Mouse (Mus musculus) liver, embryonic 14.5 days (tissue): ENCODE measurements around the gene Polr3h. TPM values are rescaled to one million over a fixed set of nuclear protein-coding genes. Genes with fewer than 3 reads are reported as not detected.

Experiments used
- ATAC-seq: fragments of 200-750 bp; cut with Nextera tagmentation; 2 replicates; pipeline ENCODE4 v1.8.0; 2017; ENCODE audit warnings: moderate number of reproducible peaks, mild to moderate bottlenecking, moderate library complexity; ENCODE audit not compliant: insufficient read depth
- DNase-seq, 3 experiments: peaks; one replicate each; pipeline ENCODE4 v3.0.0-alpha.2; 2012 to 2013; ENCODE audit warnings: low read depth in 3 of 3, low spot score in 3 of 3
- H3K27ac ChIP-seq: fragments of 300-500 bp; sonication (generic); 2 replicates; pipeline ENCODE4 v1.5.1; 2014; ENCODE audit warnings: moderate library complexity, mild to moderate bottlenecking, control low read depth, inconsistent platforms
- H3K27me3 ChIP-seq: fragments of 300-500 bp; sonication (generic); 2 replicates; pipeline ENCODE4 v1.6.1; 2014; ENCODE audit warnings: mild to moderate bottlenecking, low read length, moderate library complexity; ENCODE audit not compliant: control insufficient read depth, insufficient read depth
- H3K36me3 ChIP-seq: fragments of 300-500 bp; sonication (generic); replicated peaks from 2 replicates; pipeline ENCODE4 v1.6.1; 2014; ENCODE audit warnings: low read depth; ENCODE audit not compliant: control insufficient read depth, insufficient read depth
- H3K4me1 ChIP-seq, 2 experiments: fragments of 200-500 bp in 1 of 2; fragments of 300-500 bp in 1 of 2; sonication (generic) in 1 of 2; replicated peaks; 2 replicates each; pipeline ENCODE4 v1.6.1; 2012 to 2014; ENCODE audit warnings: antibody characterized with exemption in 1 of 2, inconsistent platforms in 1 of 2, low read length in 1 of 2; ENCODE audit not compliant: control insufficient read depth in 2 of 2, insufficient read depth in 2 of 2
- H3K4me2 ChIP-seq: fragments of 300-500 bp; sonication (generic); 2 replicates; pipeline ENCODE4 v1.6.1; 2014; ENCODE audit warnings: low read depth, mild to moderate bottlenecking, control low read depth, moderate library complexity
- H3K4me3 ChIP-seq, 2 experiments: fragments of 200-500 bp in 1 of 2; fragments of 300-500 bp in 1 of 2; sonication (generic) in 1 of 2; 2 replicates each; pipeline ENCODE4 v1.5.1; 2012 to 2014; ENCODE audit warnings: low read depth in 2 of 2, low read length in 2 of 2, mild to moderate bottlenecking in 2 of 2, control low read depth in 1 of 2, inconsistent platforms in 1 of 2, moderate library complexity in 1 of 2; ENCODE audit not compliant: insufficient read depth in 1 of 2
- H3K9ac ChIP-seq: fragments of 300-500 bp; sonication (generic); replicated peaks from 2 replicates; pipeline ENCODE4 v1.6.1; 2014; ENCODE audit warnings: mild to moderate bottlenecking, control low read depth, moderate library complexity
- H3K9me3 ChIP-seq: fragments of 300-500 bp; sonication (generic); 2 replicates; pipeline ENCODE4 v1.6.1; 2016; ENCODE audit warnings: low read length, mixed read lengths; ENCODE audit not compliant: control insufficient read depth
- CTCF ChIP-seq: IDR thresholded peaks from 2 replicates; pipeline ENCODE4 v1.5.1; 2016; ENCODE audit warnings: antibody characterized with exemption, low read depth, control low read depth
- EP300 ChIP-seq: IDR thresholded peaks from 2 replicates; pipeline ENCODE4 v1.6.1; 2016; ENCODE audit warnings: antibody characterized with exemption, low read depth
- WGBS: fragments of 180-500 bp; shearing (Covaris S2); extraction: QIAGEN DNeasy Blood & Tissue Kit; methylation state at CpG from one replicate; pipeline ENCODE4 v1.1.7; 2014; ENCODE audit not compliant: insufficient replicate concordance; 5-methylcytosine and 5-hydroxymethylcytosine counted together
- polyA plus RNA-seq, 2 experiments: library from polyadenylated mRNA; depleted of rRNA in 1 of 2; stranded (reverse) in 1 of 2; unstranded in 1 of 2; fragments of >200 nt; fragmentation: Nextera tagmentation in 1 of 2; extraction: Ambion mirVana in 1 of 2; gene quantifications; 2 replicates each; pipeline versions ENCODE4 v1.2.1 to v1.2.3; 2012 to 2014

Gene Polr3h
- polyA plus RNA-seq, 2 experiments, result 13.7 to 68.3 TPM

DNA sequence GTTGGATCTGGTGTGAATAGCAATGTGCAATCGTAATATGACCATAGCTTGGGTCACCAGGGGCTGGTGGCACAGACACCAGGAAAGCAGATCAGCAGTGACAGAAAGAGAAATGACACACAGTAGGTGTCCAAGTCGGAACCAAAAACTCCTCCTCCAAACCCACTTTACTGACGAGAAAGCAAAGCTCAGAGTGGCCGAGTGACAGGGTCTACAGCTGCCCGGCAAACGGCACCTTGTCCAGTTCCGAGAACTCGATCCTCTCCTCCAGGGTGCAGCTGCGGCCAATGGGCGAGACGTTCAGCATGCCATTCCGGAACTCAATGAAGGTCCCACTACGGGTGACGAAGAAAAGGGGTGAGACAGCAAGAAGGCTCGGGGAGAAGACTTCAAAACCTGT is 29.4 kb upstream of the Polr3h start:
- H3K4me1 ChIP-seq, result peaks cover 4 to 8% of the 10 kb centered on the region in 2 experiments; a peak in 3 of 4 replicates
- no peak for DNase-seq
- H3K36me3 ChIP-seq, result peaks cover 4% of the 10 kb centered on the region
- TF ChIP-seq CTCF (no peak), EP300 (no peak)
- no peaks in the 10 kb centered on the region for H3K27me3 ChIP-seq
- WGBS, result 85% methylated on average over 15 of the region's 15 CpGs
- H3K4me3 ChIP-seq, result no peak overlapping the region
- no peak overlapping the region for H3K9ac ChIP-seq
- H3K27ac ChIP-seq, result no peak overlapping the region
- no peaks in the 10 kb centered on the region for H3K9me3 ChIP-seq
- no peak overlapping the region for H3K4me2 ChIP-seq
- ATAC-seq, result no peak

DNA sequence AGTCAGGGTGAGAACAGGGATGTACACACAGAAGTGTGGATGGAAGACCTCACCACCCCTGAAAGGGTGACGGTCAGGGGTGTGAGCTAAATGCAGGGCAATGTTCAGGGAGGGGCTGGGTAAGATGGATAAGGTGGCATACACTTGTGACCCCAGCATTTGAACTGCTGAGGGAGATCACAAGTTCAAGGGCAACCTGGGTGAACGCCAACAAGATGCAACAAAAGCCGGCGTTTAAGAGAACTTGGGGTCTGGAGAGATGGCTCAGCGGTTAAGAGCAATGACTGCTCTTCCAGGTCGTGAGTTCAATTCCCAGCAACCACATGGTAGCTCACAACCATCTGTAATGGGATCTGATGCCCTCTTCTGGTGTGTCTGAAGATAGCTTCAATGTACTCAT is 28.7 kb upstream of the Polr3h start:
- Histone ChIP-seq H3K27me3 (no peaks in the 10 kb centered on the region), H3K36me3 (peaks cover 4% of the 10 kb centered on the region), H3K9me3 (no peaks in the 10 kb centered on the region), H3K9ac (no peak overlapping the region), H3K27ac (no peak overlapping the region), H3K4me2 (no peak overlapping the region), H3K4me1 (peaks cover 4 to 7% of the 10 kb centered on the region in 2 experiments; a peak in 3 of 4 replicates), H3K4me3 (no peak overlapping the region)
- TF ChIP-seq EP300 (no peak), CTCF (no peak)
- ATAC-seq, result no peak
- 86% methylated on average over 6 of the region's 6 CpGs for WGBS
- DNase-seq, result no peak

DNA sequence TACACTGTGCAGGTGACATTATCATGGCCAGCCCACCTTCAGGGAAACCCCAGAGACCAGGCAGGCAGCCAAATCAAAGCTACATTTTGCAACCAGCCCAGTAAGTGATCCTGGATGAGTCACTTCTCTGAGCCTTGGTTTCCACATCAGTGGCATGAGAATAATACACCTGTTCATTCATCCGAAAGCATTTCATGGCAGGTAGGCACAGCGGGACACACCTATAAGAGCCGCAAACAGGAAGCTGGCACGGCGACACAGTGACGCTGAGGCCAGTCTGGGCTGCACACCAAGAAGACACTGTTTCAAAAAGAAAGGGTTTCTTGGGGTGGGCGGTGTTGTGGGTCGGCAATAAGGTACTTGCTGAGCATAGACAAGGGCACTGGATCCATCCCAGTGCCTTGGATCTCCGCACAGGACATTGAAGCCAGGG is 28.1 kb upstream of the Polr3h start:
- DNase-seq (no peak), ATAC-seq (no peak)
- no peaks in the 10 kb centered on the region for H3K27me3 ChIP-seq
- H3K4me1 ChIP-seq, result peaks cover 3 to 5% of the 10 kb centered on the region in 2 experiments; a peak in 3 of 4 replicates
- H3K9ac ChIP-seq, result no peak overlapping the region
- 83% methylated on average over 9 of the region's 9 CpGs for WGBS
- TF ChIP-seq CTCF (no peak), EP300 (no peak)
- H3K36me3 ChIP-seq, result peaks cover 4% of the 10 kb centered on the region
- H3K4me2 ChIP-seq, result no peak overlapping the region
- no peaks in the 10 kb centered on the region for H3K9me3 ChIP-seq
- H3K4me3 ChIP-seq, result no peak overlapping the region
- H3K27ac ChIP-seq, result no peak overlapping the region

- no peak overlapping the region for H3K4me3 ChIP-seq
Observed at GRCm38 (mm10) chr15:81952310-81952709, 26.3 kb upstream of the Polr3h start.

DNA sequence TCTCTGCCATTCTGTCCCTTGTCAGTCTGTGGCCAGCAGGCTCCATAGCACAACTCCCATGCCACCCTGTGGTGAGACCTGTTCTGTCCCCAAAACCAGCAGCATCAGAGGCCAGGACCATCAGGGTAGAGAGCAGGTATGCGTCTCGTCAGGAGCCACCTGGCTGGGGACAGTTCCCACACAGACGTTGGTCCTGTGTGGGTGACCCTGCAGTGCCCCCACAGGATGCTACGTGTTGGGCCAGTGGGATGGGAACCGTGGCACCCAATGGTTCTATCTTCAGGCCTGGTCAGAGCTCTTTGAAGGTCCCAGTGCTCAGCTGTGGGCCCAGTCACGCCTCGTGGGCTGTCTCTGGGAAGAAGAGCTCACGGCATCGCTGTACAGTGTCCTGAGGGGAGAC is 25.1 kb upstream of the Polr3h start:
- no peak for TF ChIP-seq CTCF
- no peak for TF ChIP-seq EP300
- H3K9me3 ChIP-seq, result no peaks in the 10 kb centered on the region
- no peak overlapping the region for H3K9ac ChIP-seq
- no peaks in the 10 kb centered on the region; a peak in 1 of 4 replicates for H3K4me1 ChIP-seq
- 82% methylated on average over 9 of the region's 9 CpGs for WGBS
- no peak overlapping the region for H3K4me2 ChIP-seq
- H3K27ac ChIP-seq, result no peak overlapping the region
- no peaks in the 10 kb centered on the region for H3K27me3 ChIP-seq
- ATAC-seq (no peak), DNase-seq (no peak)
- peaks cover 4% of the 10 kb centered on the region for H3K36me3 ChIP-seq
- no peak overlapping the region for H3K4me3 ChIP-seq

More at GRCm38 (mm10) chr15:81952310-81952709, 26.3 kb upstream of the Polr3h start:
- DNase-seq (no peak), ATAC-seq (no peak)
- H3K4me1 ChIP-seq, result no peaks in the 10 kb centered on the region; a peak in 1 of 4 replicates
- H3K9me3 ChIP-seq, result no peaks in the 10 kb centered on the region
- TF ChIP-seq CTCF (no peak), EP300 (no peak)
- H3K27me3 ChIP-seq, result no peaks in the 10 kb centered on the region
- H3K36me3 ChIP-seq, result peaks cover 4% of the 10 kb centered on the region
- H3K27ac ChIP-seq, result no peak overlapping the region
- H3K4me2 ChIP-seq, result no peak overlapping the region
- WGBS, result 78% methylated on average over 4 of the region's 4 CpGs
- no peak overlapping the region for H3K9ac ChIP-seq
